Mouse (Mus musculus): ENCODE measurements at regions not wholly inside any gene's neighbourhood (a gene's known extent, or its start where the extent isn't known, plus 50 kb on each side); places are given as distances from the start of the nearest gene placed in this dataset.

DNA sequence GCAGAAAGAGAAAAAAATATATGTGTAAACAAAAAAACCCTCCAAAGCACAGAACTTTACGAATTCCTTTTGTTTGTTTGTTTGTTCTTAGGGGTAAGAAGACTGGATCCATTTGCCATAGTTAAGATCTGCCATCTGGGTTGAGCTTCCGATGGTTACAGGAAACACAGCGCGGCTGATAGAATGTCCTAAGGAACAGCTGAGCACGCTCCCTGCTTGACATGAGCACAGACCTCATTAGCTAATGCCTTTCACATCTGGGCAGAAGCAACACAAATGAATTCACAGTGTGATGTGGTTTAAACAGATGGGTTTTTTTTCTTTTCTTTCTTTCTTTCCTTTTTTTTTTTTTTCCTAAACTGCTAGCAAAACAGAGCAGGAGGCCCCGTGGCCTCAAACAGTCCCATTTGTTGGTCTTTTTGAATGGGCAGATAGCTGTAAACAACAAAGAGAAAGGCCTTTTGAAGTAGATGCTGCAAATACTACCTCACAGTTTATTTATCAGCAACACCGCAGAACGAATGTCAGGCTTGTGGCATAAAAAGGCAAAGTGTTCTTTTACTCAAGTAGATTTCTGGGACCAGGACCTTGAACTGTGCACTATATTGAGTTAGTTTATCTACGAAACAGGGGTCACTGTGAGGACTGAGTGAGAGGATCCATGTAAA, 61.0 kb upstream of the Raph1 start:
- no peak for DNase-seq (ENCODE audit: low spot score)

DNA sequence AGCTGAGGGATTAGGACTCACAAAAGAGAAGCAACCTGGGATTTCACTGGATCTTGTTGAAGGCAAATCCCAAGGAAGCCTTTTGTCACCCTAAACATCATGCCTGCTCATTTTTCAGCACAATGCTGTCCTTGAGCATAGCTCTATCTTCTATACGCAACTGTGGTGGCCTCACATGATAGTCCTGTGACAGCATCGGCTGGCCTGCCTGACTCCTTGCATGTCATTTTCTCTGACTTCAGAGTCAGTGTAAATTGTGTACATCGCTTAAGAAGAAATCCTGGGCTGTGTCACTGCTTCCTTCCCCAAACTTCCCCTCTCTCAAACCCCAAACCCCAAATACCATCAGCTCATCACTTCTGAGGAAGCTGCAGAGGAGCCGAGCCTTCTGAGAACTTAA, 60.5 kb upstream of the Raph1 start:
- DNase-seq (ENCODE audit: low spot score): no peak

DNA sequence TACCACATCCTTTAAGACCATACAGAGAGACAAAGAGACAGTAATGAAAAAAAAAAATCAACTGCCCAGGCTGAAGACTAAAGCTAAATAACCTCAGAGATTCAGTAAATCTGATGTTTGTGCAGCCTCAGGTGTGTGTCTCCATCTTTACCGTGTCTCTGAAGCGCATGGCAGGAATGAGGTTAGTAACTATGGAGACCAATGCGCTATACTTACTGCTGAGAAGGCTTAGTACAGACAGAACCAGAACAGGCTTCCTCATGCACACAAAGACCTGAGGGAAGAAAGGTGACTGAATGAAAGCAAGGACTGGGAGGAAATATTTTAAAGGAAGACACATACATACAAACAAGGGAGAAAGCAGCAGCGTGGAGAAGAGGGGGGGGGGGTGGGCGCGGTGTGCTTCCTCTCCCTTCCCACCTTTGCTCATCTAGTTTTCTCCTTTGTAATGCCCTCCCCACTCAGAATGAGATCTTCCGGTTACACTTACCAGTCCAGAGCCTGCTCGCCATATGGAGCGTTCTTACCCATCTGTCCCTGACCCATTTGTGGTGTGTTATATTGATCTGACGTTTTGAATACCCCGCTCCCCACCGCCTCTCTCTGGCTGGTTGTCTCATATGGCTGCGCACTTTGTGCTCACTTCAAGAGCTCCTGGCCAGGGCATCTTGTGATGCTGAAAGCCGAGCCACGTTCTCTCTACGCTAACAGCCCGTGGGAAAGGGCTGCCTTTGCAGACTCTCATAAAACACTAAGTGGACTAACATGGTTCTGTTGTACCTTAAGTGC, 59.0 kb upstream of the Raph1 start:
- DNase-seq (ENCODE audit: low spot score): no peak

DNA sequence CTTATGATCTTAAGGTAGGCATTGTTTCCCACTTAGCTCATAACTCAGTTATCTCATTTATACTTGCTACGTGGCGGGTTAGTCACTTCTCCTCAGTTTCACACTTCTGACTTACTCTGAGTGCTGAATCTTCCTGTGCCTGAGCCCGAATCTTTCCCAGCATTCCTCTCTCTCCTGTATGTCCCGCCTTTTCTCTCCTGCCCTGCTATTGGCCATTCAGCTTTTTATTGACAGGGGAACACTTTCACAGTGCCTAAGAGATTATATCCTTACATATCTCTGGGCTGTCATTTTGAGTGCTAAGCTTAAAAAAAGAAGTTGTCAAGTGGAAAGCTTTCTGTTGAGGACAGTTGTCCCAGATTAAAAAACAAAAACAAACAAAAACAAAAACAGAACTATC, 57.3 kb upstream of the Raph1 start:
- DNase-seq (ENCODE audit: low spot score): no peak

DNA sequence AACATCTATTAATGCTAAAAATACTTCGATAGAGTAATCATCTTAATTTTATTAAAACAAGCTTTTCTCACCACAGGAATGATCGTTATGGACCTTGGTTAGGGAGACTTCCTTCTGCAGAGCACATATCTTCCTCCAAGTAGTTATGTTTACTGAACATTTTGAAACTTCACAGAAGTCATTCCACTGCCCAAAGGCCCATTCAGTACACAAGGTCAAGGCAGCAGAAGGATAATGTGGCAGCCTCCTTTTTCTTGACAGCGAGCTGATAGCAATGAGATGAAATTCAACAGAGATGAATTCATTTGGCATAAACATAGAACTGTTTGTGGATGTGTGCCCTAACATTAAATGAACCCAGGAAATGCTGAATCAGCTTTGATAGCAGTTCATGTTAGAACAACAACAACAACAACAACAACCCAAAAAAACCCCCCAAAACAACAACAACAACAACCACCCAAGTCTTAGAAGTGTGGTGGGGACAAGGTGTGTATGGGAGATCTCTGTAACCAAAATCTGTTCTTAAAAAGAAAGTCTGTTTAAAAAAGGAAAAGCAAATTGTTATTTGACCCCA, 56.6 kb upstream of the Raph1 start:
- DNase-seq (ENCODE audit: low spot score): no peak

DNA sequence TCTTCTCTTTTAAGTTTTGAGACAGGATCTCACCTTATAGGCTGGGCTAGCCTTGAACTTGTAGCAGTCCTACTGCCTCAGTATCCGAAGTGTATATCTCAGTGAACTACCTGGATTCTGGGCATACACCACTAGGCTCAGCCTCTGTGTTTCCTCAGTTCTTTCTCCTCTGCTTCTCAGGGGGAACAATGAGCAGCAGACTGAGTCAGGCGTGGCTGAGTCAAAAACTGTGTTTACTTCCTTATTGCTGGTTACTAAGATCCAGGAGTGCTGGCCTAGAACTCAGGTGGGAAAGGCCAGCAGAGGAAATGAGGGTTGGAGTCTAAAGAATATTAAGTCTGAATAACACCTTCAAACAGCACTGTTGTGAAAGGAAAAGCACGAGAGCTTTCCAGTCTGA, 54.9 kb upstream of the Raph1 start:
- no peak for DNase-seq (ENCODE audit: low spot score)

DNA sequence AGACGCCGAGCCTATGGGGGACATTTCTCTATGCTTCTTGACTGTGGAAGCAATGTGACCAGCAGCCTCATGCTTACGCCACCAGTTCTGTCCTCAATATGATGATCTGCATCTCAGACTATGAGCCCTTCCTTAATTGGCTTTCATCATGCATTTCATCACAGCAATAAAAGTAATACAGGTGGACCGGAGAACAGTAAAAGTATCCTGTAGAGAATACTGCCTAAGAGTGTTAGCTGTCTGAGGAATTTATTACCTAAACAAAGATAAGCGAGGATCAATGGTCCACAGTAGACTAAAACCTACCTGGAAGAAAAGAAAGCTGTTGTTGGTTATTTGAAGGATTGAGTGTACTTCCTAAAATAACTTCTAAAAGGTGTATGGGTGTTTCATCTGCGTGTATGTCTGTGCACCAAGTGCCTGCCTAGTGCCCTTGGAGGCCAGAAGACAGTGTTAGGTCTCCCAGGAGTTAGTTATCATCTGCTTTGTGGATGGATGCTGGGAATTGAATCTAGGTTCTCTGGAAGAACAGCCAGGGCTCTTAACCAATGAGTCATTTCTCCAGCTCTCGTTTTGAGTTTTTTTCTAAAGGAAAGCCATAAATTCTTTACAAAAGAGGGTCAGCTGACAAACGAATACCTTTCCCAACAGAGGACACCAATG, 54.3 kb upstream of the Raph1 start:
- no peak for DNase-seq (ENCODE audit: low spot score)

DNA sequence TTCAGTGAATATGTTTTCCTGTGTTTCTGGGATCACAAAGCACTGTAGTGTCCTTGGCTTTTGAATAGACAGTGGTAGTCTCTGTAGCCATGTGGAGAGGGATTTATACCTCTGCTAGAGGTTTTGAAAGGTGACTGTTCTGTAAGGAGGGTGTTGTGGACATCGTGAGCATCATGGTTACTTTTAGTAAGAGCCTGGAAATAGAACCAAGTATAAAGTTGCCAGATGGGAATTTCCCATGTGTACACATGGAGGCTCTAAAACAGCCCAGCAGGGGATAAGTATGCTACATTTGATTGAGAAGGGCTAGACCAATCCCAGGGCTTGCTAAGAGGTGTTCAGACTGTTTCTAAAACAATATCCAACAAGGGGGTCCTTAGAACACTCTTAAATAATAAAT, 51.5 kb upstream of the Raph1 start:
- no peak for DNase-seq (ENCODE audit: low spot score)

DNA sequence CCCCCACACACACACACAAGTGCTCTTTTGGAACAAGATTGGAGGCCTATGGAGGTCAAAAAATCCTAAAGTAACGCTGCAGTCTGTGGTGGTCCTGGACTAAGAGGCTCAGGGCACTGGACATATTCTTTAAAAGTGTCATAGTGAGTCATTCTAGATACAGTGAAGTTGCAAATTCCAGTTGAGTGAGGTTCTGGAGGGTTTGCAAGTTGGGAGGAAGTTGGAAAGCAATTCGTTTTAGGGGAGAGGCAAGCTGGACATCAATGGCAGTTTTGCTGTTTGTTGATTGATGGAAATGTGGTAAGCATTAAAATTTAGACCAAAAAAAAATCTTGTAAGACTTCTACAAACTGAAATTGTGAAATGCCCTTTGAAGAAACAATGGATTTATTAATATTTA, 50.0 kb upstream of the Raph1 start:
- no peak for DNase-seq (ENCODE audit: low spot score)
